Mouse (Mus musculus) cerebellum, postnatal 10 days (tissue): ENCODE data around the gene Mkln1.

Experiments
- DNase-seq, 2 experiments: peaks; one replicate each; pipeline ENCODE4 v3.0.0; 2021; ENCODE audit warnings: mixed read lengths in 2 of 2

The Mkln1 gene

GRCm38 (mm10) chr6:31398431-31399205 lies at the start of gene Mkln1:
TSS of gene Mkln1 (plus strand) at chr6:31398735.
- peak; percentile 94 to 96 for DNase-seq

GRCm38 (mm10) chr6:31356444-31357191 lies 41.9 kb upstream of the Mkln1 start:
- peak; percentile 24 to 30 for DNase-seq

DNA sequence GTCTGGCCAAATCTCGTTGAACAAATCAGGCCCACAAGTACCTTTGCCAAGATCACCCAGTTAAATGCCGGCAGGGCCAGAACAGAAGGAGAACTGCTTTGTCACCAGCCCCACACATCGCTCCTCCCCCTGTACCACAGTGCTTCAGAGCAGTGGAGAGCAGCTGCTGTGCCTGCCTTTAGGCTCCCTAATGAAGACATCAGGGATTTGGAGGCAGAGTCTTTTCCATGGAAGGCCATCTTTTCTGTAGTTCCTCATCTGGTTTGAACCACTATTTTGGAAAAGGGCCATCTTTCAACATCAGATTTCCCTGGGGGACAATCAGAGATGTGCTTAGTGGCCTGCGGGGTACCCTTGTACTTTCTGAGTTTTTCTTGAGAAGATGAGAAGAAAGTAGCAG lies 41.2 kb upstream of the Mkln1 start:
- peak; percentile 53 to 64 for DNase-seq

DNA sequence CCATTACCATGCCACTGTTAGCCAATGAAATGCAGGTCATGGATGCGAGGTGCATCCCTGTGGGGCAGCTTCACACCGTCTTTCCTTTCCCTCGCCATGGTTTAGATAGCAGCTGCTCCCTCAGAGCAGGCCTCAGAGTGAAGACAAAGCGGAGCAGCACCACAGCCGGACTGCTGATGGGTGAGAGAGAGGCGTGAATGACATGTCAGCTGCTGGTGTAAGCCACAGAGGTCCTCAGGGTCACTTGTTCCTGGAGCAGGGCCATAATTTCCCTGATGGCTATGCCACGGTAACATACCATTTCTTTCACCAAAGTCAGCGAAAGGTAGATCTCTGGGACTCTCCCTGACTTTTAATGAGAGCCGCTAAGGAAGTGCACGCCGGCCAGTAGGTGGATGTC lies 35.9 kb upstream of the Mkln1 start:
- DNase-seq, result peak; percentile 12 to 19

GRCm38 (mm10) chr6:31364399-31364798 lies 34.1 kb upstream of the Mkln1 start:
- no peak for DNase-seq

- DNase-seq, result no peak
These were observed 30.6 kb upstream of the Mkln1 start for GRCm38 (mm10) chr6:31367947-31368346.

- DNase-seq, result no peak
These were observed 30.0 kb upstream of the Mkln1 start for GRCm38 (mm10) chr6:31368559-31368958.

DNA sequence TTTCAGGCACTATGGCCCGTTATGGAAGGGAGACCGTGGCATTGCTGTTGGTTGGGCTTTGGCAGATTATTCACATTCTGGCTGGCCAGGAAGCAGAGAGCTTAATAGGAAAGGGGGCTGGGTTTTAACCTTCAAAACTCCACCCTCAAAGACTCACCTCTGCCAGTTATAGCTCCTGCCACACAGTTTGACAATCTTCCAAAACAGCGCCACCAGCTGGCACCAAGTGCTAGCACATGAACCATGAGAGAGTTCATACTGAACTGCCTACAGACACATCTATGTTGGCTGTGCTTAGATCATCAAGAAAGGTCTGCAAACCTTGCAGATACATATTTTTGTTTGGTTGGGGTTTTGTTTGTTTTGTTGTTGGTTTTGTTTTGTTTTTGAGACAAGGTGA lies 28.7 kb upstream of the Mkln1 start:
- peak; percentile 68 to 79 for DNase-seq

- peak; percentile 23 to 25 for DNase-seq
These were observed 27.9 kb upstream of the Mkln1 start for GRCm38 (mm10) chr6:31370550-31371061.

DNA sequence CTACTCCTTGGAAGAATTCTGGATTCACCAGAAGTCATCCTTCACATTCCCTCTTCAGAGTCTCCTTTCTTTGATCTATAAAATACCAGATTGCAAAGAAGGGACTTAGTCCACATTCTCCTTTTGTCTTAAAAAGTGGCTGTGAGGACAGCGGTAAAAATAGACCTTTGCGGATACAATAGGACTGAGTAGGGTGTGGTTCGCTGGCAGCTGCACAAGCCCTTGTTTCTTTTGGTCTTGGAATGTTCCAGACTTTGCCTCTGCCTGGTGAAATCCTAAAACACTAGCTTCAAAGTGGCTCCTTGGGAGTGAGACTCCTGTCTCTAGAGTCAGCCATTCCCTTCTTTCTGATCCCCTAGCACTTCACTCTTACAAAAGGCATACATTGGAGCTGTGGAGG lies 27.4 kb upstream of the Mkln1 start:
- no peak for DNase-seq

DNA sequence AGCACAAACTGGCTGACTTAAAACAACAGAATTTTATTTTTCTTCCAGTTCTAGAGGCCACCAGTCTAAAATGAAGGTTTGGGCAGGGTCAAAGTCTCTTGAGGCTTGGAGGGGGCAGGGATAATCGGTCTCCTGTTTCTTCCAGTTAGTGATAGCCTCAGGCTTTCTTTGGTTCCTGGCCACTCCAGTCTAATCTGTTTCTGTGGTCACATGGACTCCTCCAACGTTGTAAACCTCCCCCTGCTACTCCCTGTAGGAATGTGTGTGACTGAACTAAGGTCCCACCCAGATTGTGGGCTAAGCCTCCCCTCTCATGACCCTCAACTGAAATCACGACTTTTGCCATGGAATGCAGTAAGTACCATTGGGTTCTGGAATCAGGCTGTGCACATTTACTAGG lies 25.9 kb upstream of the Mkln1 start:
- DNase-seq, result no peak

GRCm38 (mm10) chr6:31373084-31373673 lies 25.4 kb upstream of the Mkln1 start:
- no peak for DNase-seq

DNA sequence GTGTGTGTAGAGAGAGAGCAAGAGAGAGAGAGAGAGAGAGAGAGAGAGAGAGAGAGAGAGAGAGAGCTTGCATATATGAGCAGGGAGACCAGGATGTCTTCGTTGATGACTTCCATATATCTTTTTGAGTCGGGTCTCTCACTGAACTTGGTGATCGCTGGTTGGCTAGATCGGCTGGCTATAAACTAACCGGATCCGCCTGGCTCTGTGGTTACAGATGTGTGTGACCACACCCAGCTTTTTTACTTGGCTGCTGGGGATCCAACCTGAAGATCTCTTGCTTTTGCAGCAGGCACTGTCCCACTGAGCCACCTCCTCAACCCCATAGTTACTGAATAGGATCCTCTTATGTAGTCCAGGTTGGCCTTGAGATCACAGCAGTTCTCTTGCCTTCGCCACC lies 15.5 kb upstream of the Mkln1 start:
- DNase-seq, result no peak

DNA sequence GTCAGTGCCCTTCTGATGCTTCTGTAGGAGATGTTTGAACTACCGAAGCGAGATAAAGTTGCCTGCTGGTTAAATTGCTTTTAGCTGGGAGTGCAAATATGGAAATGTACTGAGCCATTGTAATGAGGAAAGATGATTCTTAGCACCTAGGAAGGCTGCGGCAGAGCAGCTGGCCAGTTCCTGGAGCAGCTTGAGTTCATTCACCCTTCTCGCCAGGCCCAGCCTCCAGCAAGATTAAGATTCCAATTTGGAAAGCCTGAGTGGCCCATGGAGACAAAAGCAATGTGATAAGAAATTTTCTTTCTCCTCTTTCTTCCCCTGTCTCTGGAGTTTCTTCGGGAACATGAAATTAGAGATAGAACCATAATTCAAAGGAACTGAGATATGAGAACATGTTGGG lies 13.7 kb upstream of the Mkln1 start:
- DNase-seq, result no peak

DNA sequence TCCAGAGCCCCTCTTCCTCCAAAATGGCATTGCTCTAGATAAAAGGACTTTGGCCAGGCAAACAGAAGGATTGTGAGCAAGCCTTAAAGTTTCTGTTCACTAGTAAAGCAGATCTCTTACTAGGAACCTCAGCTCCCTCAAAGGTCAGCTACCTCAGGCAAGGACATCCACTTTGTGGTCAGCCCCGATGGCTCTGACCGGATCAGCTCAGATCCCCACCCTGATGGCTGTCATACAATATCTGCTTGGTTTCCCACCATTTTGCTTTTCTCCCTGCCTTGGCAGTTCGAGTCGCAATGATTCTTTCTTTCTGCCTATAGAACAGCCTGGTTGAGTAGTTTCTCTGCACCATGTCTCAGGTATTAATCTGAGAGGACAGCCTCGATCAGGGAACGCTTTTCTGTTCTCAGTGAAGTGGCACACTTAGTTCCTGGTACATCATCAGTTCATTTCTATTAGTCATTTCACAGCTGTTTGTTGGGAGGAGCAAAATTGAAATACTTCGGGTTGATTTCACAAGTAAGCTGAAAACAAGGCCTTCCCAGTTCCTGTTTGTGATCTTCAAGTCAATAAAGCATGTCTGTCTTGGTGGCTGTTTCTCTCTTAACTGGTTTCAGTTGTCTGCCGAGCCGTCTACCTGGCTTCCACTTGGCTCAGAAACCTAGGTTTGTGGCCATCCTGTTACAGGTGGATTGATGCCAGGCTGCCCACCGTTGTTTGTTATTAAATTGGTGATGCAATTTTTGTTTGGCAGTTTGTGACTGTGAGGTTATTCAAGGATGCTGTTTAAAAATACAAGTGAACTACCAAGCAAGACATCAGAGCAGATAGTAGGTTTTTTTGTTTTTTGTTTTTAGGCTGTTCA lies 13.0 kb upstream of the Mkln1 start:
- peak; percentile 59 to 69 for DNase-seq

DNA sequence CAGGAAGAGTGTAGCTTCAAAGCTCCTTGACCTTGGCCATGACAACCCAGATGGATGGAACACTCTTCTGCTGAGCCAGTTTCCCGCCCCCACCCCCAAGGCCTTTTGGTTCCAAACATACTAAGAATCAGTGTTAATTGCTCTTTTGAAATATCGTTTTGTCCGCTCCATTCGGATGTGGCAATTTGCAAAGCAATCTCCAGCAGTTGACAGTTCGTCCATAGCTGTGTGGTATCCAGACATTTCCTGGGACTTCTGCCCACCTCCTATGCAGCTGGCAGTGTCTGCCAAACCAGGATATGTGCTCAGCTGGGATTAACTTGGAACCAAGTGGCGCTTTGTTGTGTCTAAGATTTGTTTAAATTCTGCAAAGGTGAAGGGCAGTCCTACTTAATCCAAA lies 8.8 kb upstream of the Mkln1 start:
- peak; percentile 40 to 61 for DNase-seq

- no peak for DNase-seq
These were observed 8.1 kb upstream of the Mkln1 start for GRCm38 (mm10) chr6:31390243-31390981.

GRCm38 (mm10) chr6:31392871-31393270 lies 5.7 kb upstream of the Mkln1 start:
- DNase-seq, result no peak

GRCm38 (mm10) chr6:31396118-31396517 lies 2.4 kb upstream of the Mkln1 start:
- DNase-seq, result no peak

DNA sequence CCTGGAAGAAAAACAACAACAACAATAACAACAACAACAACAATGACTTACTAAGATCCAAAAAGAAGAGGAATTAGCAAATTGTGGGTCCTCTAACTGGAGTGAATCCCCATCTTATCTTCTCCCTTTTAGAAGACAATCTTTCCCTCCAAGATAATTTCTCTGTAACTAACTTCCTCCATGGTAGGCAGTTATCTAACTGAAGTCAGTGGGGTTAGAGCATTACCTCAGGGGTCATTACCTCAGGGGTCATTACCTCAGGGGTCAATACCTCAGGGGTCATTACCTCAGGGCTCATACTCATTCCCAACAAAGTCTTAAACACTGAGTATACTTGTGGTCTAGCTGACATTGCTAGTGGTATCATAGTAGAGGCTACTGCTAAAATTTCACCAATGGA lies 1.2 kb upstream of the Mkln1 start:
- DNase-seq, result no peak

GRCm38 (mm10) chr6:31397775-31398430 lies 632 bp upstream of the Mkln1 start:
- DNase-seq, result peak in 1 of 2 experiments; percentile 10
